Mouse (Mus musculus) cerebellum, adult 8-10 months (tissue): ENCODE results near the gene Aftph.
A peak's percentile ranks its signal among the peaks of the same experiment; 100 is the strongest.

Source experiments
- DNase-seq: peaks from one replicate; pipeline ENCODE4 v3.0.0; 2022

Aftph gene

DNA sequence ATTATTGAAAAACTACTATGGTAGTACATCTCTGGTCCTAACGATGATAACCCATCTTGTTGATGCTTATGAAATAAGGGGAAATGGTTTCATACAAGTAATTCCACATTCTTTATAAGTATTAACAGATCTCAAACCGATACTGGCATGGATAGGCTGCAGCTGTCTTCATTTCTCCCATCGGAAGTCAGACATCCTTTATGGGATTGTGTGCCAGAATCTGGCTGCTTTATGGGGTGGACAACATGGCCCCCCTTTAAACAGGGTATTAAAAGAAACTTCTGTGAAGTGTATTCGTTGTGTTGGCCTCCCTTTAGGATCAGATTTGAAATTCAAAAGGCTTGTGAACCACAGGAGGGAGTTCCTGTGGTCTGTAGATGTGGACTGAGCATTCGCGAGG lies 95.2 kb downstream of the Aftph start:
- DNase-seq = no peak

DNA sequence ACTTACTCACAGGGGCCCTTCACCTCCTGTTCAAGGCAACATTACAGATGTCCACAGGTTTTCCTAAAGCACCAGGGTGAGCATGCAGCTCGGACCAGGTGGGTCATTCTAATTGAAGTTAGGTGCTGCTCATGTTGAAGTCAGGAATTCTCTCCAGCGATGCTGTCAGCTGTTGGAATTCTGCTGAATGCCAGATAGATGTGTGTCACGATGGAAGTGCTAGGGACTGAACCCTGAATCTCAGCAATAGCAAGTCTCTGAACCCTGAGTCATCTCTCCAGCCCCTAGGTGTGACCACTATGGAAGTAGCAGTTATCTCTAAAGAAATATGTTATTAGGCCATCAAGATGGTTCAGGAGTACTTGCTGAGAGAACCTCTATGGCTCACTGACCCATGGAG lies 95.9 kb downstream of the Aftph start:
- no peak for DNase-seq

DNA sequence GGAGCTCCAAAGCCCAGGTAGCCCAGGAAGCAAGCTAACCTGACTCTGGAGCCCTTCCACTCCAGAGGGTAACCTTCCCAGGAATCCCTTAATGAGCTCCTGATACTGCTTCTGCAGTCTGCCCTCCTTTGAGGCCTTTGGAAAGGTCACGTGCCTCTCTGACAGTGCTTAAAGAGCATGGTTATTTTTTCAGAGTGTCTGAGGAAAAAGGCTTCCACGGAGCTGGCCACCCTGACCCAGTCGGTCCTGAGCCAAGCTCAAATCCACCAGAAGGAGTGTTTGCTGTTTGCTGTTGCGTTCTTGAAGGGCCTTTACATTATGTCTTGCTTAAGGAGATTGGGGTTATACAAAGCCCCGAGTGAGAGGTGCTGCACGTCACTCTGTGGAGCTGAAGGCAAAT lies 96.5 kb downstream of the Aftph start:
- no peak for DNase-seq

DNA sequence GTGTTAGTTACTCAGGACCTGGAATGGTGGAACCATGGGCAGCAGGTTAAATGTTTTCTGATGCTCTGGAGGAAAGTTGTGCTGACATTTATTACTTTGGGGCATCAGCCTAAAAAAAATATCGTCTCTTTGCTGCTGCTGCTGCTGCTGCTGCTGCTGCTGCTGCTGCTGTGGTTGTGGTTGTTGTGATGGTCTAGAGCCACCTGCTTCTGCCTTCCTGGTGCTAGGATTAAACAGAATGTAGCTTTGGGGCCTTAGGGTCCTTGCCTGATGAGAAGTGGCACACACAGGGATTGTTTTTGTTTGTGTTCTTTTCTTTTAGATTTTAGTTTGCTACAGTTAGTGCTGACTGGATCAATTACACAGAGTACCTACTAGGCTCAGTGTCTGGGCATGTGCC lies 97.2 kb downstream of the Aftph start:
- DNase-seq = no peak

DNA sequence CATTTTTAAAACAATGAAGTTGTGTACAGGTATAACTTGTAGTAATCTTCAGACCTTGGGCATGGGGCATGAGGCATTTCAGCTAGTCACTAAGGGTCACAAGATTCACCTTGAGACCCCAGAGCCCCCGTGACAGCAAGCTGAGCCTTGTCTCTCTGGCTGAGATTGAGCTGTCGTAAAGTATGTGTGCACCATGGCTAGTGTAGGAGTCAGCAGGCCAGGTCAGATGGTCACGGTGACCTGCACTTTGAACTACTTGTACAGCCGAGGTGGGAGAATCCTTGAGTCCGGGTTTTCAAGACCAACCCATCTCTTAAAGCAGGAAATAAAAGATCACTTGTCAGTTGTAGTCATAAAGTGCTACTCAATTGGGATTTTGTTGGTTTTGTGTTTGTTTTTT lies 98.2 kb downstream of the Aftph start:
- no peak for DNase-seq

DNA sequence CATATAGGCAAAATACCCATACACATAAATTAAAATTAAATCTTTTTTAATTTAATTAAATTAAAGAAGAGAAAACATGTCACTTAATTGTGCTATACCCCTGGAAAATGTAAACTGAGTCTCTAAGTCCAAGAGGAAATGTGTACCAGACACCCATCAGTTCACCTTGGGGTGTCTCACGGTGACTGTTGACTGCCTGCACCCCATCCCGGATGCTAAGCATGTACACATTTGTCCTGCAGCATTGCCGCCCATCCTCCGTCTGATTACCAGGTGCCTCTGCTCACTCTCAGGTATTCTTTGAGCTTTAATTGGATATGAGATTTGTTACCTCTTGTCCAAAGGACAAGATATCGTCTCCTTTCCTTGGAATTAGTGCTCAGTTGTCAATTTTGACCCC lies 99.1 kb downstream of the Aftph start:
- DNase-seq = no peak

DNA sequence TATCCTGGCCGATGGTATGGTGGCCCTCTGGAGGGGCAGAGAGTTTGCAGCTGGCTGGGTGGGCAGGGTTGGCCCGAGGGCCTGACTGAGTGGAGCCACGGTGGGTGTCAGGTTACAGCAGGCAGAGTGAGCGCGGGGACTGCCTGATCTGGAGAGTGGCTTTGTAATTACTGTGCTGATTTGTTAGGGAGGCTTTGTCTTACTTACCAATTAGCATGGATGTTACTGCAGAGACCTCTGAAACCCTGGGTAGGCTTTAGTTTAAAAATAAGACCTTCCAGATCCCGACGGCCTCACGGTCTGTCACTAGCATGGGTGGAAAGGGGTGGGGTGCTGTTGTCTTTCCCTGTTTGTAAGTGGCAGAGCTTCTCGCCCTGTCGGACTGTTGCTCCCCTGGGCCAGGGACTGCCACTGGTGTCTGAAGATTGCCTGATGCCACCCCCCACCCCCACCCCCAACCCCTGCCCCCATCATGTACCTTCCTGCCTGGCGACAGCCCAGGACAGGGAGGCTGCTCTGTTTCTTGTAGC lies 101.4 kb downstream of the Aftph start:
- no peak for DNase-seq

DNA sequence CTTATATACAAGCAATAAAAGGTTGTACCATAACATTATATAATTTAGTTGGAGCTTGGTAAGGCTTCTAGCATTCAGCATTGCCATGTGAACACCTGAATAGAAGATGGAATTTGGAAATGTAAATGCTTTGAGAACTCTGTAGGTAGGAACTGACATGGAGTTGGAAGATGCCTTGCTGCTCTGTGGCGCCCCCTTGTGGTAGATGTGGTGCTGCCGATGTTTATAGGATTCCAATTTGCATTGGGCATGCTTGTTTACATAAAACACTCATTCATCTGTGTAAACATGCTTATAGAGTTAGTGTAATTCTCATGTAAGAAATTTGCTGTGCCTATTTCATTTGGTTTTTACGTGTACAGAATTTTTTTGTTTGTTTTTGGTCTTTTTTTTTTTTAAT lies 102.5 kb downstream of the Aftph start:
- peak; percentile 81 for DNase-seq

DNA sequence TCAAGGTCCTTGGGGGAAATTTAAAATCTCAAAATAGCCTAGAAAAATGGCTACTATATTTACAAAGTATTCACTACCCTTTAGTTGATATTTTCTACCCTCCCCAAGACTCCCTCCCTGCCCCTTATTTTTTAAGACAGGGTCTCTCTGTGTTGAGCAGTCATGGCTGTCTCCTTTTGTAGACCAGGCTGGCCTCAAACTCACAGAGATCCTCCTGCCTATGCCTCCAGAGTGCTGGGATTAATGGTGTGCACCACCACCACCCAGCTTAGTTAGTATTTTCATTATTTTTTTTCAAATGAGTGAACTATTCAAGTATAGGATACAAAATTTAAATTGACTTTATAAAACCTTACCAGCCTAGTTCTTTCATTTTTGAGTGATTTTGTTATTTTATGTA lies 104.3 kb downstream of the Aftph start:
- DNase-seq = no peak

DNA sequence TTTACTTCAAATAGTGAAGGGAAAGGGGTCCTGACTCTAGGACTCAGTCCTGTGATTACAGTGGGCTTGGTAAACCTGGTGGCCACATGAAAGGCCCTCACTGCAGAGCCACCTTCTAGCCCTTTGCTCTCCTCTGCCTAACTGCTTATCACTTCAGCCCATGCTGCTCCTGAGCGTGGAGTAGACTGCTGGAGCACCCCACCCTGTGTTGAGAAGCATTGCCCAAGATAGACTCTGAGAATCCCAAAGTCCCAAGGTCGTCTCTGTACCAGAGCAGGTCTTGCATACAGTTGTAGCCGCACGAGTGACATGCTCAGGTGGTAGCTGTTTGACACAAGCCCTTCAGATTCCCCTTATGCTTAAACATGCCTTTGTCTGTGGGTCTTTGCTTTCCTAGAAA lies 105.3 kb downstream of the Aftph start:
- DNase-seq = no peak

DNA sequence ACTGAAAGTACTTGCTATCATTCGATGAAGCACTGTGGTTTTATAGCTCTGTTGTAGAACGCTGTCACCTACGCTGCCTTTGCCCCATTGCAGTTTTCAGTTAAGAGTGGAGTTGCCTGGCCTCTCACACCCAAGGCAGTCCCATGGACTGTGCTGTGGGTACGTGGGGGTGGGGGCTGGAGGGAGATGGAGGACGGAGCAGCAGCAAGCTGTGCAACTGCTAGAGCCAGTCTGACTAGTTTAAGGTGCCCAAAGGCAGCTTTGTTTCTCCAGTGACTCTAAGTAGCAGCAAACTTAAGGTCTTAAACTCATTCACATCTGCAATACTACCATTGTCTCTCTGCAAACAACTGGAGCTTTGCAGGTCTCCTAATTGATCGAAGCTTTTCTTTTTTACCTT lies 105.7 kb downstream of the Aftph start:
- no peak for DNase-seq
